Mouse (Mus musculus) MEL (cell line): Measurements from ENCODE around the gene Hspa4l. TPM values are rescaled to one million over a fixed set of nuclear protein-coding genes. Genes with fewer than 3 reads are reported as not detected.
A peak's percentile ranks its signal among the peaks of the same experiment; 100 is the strongest.

Experiments
- DNase-seq: peaks from one replicate; pipeline ENCODE4 v3.0.0; 2011; ENCODE audit warnings: low read depth, low spot score
- H3K27ac ChIP-seq: 2 replicates; pipeline ENCODE4 v1.5.1; 2012; ENCODE audit warnings: low read depth, mild to moderate bottlenecking, control low read depth, low read length, moderate library complexity; ENCODE audit not compliant: control insufficient read depth
- H3K27me3 ChIP-seq, 2 experiments: fragments of 150-350 bp in 1 of 2; sonication (generic) in 1 of 2; 2 replicates each; pipeline ENCODE4 v1.6.1; 2012; ENCODE audit warnings: low read length in 2 of 2, mild to moderate bottlenecking in 2 of 2, improper control_type of control experiment in 1 of 2, moderate library complexity in 1 of 2; ENCODE audit not compliant: insufficient read depth in 2 of 2, control insufficient read depth in 1 of 2
- H3K36me3 ChIP-seq, 2 experiments: 2 replicates each; pipeline ENCODE4 v1.6.1; 2012 to 2014; ENCODE audit warnings: low read length in 2 of 2, improper control_type of control experiment in 1 of 2, inconsistent platforms in 1 of 2, mild to moderate bottlenecking in 1 of 2; ENCODE audit not compliant: insufficient read depth in 2 of 2, control insufficient read depth in 1 of 2
- H3K4me1 ChIP-seq, 2 experiments: fragments of 150-350 bp in 1 of 2; sonication (generic) in 1 of 2; 2 replicates each; pipeline ENCODE4 v1.6.1; 2012; ENCODE audit warnings: low read length in 2 of 2, improper control_type of control experiment in 1 of 2, mild to moderate bottlenecking in 1 of 2; ENCODE audit not compliant: insufficient read depth in 2 of 2, control insufficient read depth in 1 of 2
- H3K4me3 ChIP-seq, 2 experiments: fragments of 150-350 bp in 1 of 2; sonication (generic) in 1 of 2; 2 replicates each; pipeline ENCODE4 v1.5.1; 2012; ENCODE audit warnings: low read depth in 2 of 2, low read length in 2 of 2, mild to moderate bottlenecking in 2 of 2, moderate library complexity in 2 of 2, control low read depth in 1 of 2, improper control_type of control experiment in 1 of 2; ENCODE audit not compliant: control insufficient read depth in 1 of 2, insufficient read depth in 1 of 2
- H3K79me2 ChIP-seq: 2 replicates; pipeline ENCODE4 v1.6.1; 2012; ENCODE audit warnings: mild to moderate bottlenecking, low read length, moderate library complexity; ENCODE audit not compliant: control insufficient read depth, poor library complexity, insufficient read depth
- H3K9ac ChIP-seq: 2 replicates; pipeline ENCODE4 v1.6.1; 2012; ENCODE audit warnings: low read depth, mild to moderate bottlenecking, control low read depth, low read length, moderate library complexity; ENCODE audit not compliant: control insufficient read depth, poor library complexity, severe bottlenecking
- H3K9me3 ChIP-seq: fragments of 150-350 bp; sonication (generic); replicated peaks from 2 replicates; pipeline ENCODE4 v1.6.1; 2012; ENCODE audit warnings: mild to moderate bottlenecking, low read length, improper control_type of control experiment, moderate library complexity; ENCODE audit not compliant: insufficient read depth
- BHLHE40 ChIP-seq: IDR thresholded peaks from 2 replicates; pipeline ENCODE4 v1.6.1; 2012; ENCODE audit warnings: low read depth, mild to moderate bottlenecking, inconsistent platforms, low read length, improper control_type of control experiment, borderline replicate concordance
- CHD1 ChIP-seq: IDR thresholded peaks from 2 replicates; pipeline ENCODE4 v1.6.1; 2012; ENCODE audit warnings: low read depth, mild to moderate bottlenecking, inconsistent platforms, low read length, improper control_type of control experiment
- CHD2 ChIP-seq: IDR thresholded peaks from 2 replicates; pipeline ENCODE4 v1.6.1; 2011; ENCODE audit warnings: low read length, improper control_type of control experiment
- ELF1 ChIP-seq: IDR thresholded peaks from 2 replicates; pipeline ENCODE4 v1.6.1; 2014; ENCODE audit warnings: low read depth, mild to moderate bottlenecking, inconsistent platforms, low read length, improper control_type of control experiment, moderate library complexity
- EP300 ChIP-seq, 2 experiments: IDR thresholded peaks; 2 replicates each; pipeline ENCODE4 v1.6.1; 2011; ENCODE audit warnings: improper control_type of control experiment in 2 of 2, low read length in 2 of 2, low read depth in 1 of 2, mild to moderate bottlenecking in 1 of 2
- ETS1 ChIP-seq: IDR thresholded peaks from 2 replicates; pipeline ENCODE4 v1.6.1; 2012; ENCODE audit warnings: low read depth, mild to moderate bottlenecking, inconsistent platforms, low read length, improper control_type of control experiment, moderate library complexity
- GATA1 ChIP-seq: IDR thresholded peaks from 2 replicates; pipeline ENCODE4 v1.6.1; 2011; ENCODE audit warnings: low read depth, low read length, improper control_type of control experiment
- HCFC1 ChIP-seq: IDR thresholded peaks from 2 replicates; pipeline ENCODE4 v1.6.1; 2012; ENCODE audit warnings: low read depth, mild to moderate bottlenecking, inconsistent platforms, low read length, improper control_type of control experiment, moderate library complexity
- JUND ChIP-seq: IDR thresholded peaks from 2 replicates; pipeline ENCODE4 v1.6.1; 2011; ENCODE audit warnings: low read depth, mild to moderate bottlenecking, improper control_type of control experiment, low read length
- KAT2A ChIP-seq: conservative IDR thresholded peaks from 2 replicates; pipeline ENCODE4 v1.6.1; 2012; ENCODE audit warnings: low read depth, low read length, improper control_type of control experiment, inconsistent platforms
- MAFK ChIP-seq: IDR thresholded peaks from 2 replicates; pipeline ENCODE4 v1.6.1; 2011; ENCODE audit warnings: low read depth, mild to moderate bottlenecking, low read length, improper control_type of control experiment, borderline replicate concordance
- MAZ ChIP-seq: IDR thresholded peaks from 2 replicates; pipeline ENCODE4 v1.6.1; 2012; ENCODE audit warnings: low read depth, mild to moderate bottlenecking, inconsistent platforms, low read length, improper control_type of control experiment
- MXI1 ChIP-seq: IDR thresholded peaks from 2 replicates; pipeline ENCODE4 v1.6.1; 2011; ENCODE audit warnings: mild to moderate bottlenecking, low read depth, low read length, improper control_type of control experiment
- MYB ChIP-seq: IDR thresholded peaks from 2 replicates; pipeline ENCODE4 v1.6.1; 2011; ENCODE audit warnings: mild to moderate bottlenecking, low read depth, low read length, improper control_type of control experiment
- MYC ChIP-seq: IDR thresholded peaks from 2 replicates; pipeline ENCODE4 v1.6.1; 2011; ENCODE audit warnings: low read depth, mild to moderate bottlenecking, low read length, improper control_type of control experiment, moderate library complexity
- NELFE ChIP-seq: IDR thresholded peaks from 2 replicates; pipeline ENCODE4 v1.6.1; 2011; ENCODE audit warnings: low read depth, low read length, improper control_type of control experiment
- NRF1 ChIP-seq: IDR thresholded peaks from 2 replicates; pipeline ENCODE4 v1.6.1; 2014; ENCODE audit warnings: low read depth, mild to moderate bottlenecking, inconsistent platforms, low read length, improper control_type of control experiment, moderate library complexity; ENCODE audit not compliant: poor library complexity, insufficient read depth, severe bottlenecking
- POLR2A ChIP-seq, 2 experiments: IDR thresholded peaks; 2 replicates each; pipeline ENCODE4 v1.6.1; 2011 to 2012; ENCODE audit warnings: low read length in 2 of 2, mild to moderate bottlenecking in 2 of 2, control low read depth in 1 of 2, improper control_type of control experiment in 1 of 2, low read depth in 1 of 2, moderate library complexity in 1 of 2; ENCODE audit not compliant: control insufficient read depth in 1 of 2, insufficient read depth in 1 of 2, poor library complexity in 1 of 2
- POLR2AphosphoS2 ChIP-seq: IDR thresholded peaks from 2 replicates; pipeline ENCODE4 v1.6.1; 2011; ENCODE audit warnings: low read length, improper control_type of control experiment
- RCOR1 ChIP-seq: IDR thresholded peaks from 2 replicates; pipeline ENCODE4 v1.6.1; 2012; ENCODE audit warnings: low read depth, mild to moderate bottlenecking, inconsistent platforms, low read length, improper control_type of control experiment
- SIN3A ChIP-seq: IDR thresholded peaks from 2 replicates; pipeline ENCODE4 v1.6.1; 2012; ENCODE audit warnings: low read length, improper control_type of control experiment, inconsistent platforms
- TAL1 ChIP-seq: IDR thresholded peaks from 2 replicates; pipeline ENCODE4 v1.6.1; 2012; ENCODE audit warnings: mild to moderate bottlenecking, inconsistent platforms, low read length, moderate library complexity, mixed read lengths
- TBP ChIP-seq: IDR thresholded peaks from 2 replicates; pipeline ENCODE4 v1.8.0; 2011; ENCODE audit warnings: low read depth, low read length, improper control_type of control experiment
- TCF12 ChIP-seq: IDR thresholded peaks from 2 replicates; pipeline ENCODE4 v1.6.1; 2014; ENCODE audit warnings: low read depth, mild to moderate bottlenecking, inconsistent platforms, low read length, improper control_type of control experiment, moderate library complexity
- USF1 ChIP-seq: IDR thresholded peaks from 2 replicates; pipeline ENCODE4 v1.6.1; 2014; ENCODE audit warnings: low read depth, mild to moderate bottlenecking, inconsistent platforms, low read length, improper control_type of control experiment, moderate library complexity
- ZC3H11A ChIP-seq: IDR thresholded peaks from 2 replicates; pipeline ENCODE4 v1.6.1; 2012; ENCODE audit warnings: low read depth, mild to moderate bottlenecking, inconsistent platforms, low read length, improper control_type of control experiment
- ZKSCAN1 ChIP-seq: IDR thresholded peaks from 2 replicates; pipeline ENCODE4 v1.6.1; 2012; ENCODE audit warnings: low read depth, mild to moderate bottlenecking, inconsistent platforms, low read length, improper control_type of control experiment, moderate library complexity
- ZMIZ1 ChIP-seq: IDR thresholded peaks from 2 replicates; pipeline ENCODE4 v1.6.1; 2012; ENCODE audit warnings: low read depth, mild to moderate bottlenecking, inconsistent platforms, low read length, improper control_type of control experiment, moderate library complexity
- ZNF384 ChIP-seq: IDR thresholded peaks from 2 replicates; pipeline ENCODE4 v1.6.1; 2012; ENCODE audit warnings: low read depth, mild to moderate bottlenecking, inconsistent platforms, low read length, improper control_type of control experiment
- polyA plus RNA-seq, 2 experiments: library from polyadenylated mRNA; stranded (reverse) in 1 of 2; unstranded in 1 of 2; fragments of >175 nt in 1 of 2; fragments of >200 nt in 1 of 2; gene quantifications; 2 replicates each; pipeline versions ENCODE4 v1.2.1 to v1.2.4; 2012; ENCODE audit warnings: low replicate concordance in 2 of 2, low read depth in 1 of 2; ENCODE audit not compliant: insufficient read length in 2 of 2, insufficient read depth in 1 of 2, missing spikeins in 1 of 2
- total RNA-seq: library from RNA; depleted of rRNA; stranded (reverse); fragments of 300-350 nt; gene quantifications from 2 replicates; pipeline ENCODE4 v1.2.3, GENCODE M21; 2012

Gene Hspa4l
- total and polyA plus RNA-seq, 3 experiments = 19.2 to 37.2 (median 35.7) TPM

GRCm38 (mm10) chr3:40738381-40738912 is 5.8 kb upstream of the Hspa4l start:
- TF ChIP-seq CHD2 = no peak
- TF ChIP-seq NRF1 = no peak
- peak; percentile 99 for TF ChIP-seq MAZ
- peak; percentile 88 for TF ChIP-seq ETS1
- TF ChIP-seq MYB = peak; percentile 45; the same call in 1 of the 2 replicates
- TF ChIP-seq USF1 = no peak
- peak; percentile 22; the same call in 1 of the 2 replicates for TF ChIP-seq BHLHE40
- peak; percentile 61 for TF ChIP-seq TBP
- TF ChIP-seq JUND = no peak
- TF ChIP-seq POLR2A (IDR thresholded peaks at IDR 0.05; ENCODE audit: control insufficient read depth in 1 of 2, insufficient read depth in 1 of 2, low read depth in 1 of 2, low read length in 2 of 2, poor library complexity in 1 of 2) = no peak
- TF ChIP-seq ELF1 = no peak
- peak; percentile 95 for TF ChIP-seq RCOR1
- TF ChIP-seq MYC = no peak; the same call in 1 of the 2 replicates
- peak; percentile 70; the same call in 1 of the 2 replicates for TF ChIP-seq MAFK
- no peak for TF ChIP-seq ZKSCAN1
- TF ChIP-seq ZC3H11A = no peak
- no peak for TF ChIP-seq CHD1
- TF ChIP-seq NELFE = 0 out of 2 replicates have a peak, but pooled peaks have one; percentile 26
- peak; percentile 80 for TF ChIP-seq TCF12
- 0 out of 2 replicates have a peak, but pooled peaks have one; percentile 23 for TF ChIP-seq ZMIZ1
- peak; percentile 90 for TF ChIP-seq ZNF384
- peak; percentile 50; the same call in 1 of the 2 replicates for TF ChIP-seq HCFC1
- peak; percentile 86 for TF ChIP-seq EP300 (IDR thresholded peaks at IDR 0.05; ENCODE audit: low read depth in 1 of 2, low read length in 2 of 2)
- TF ChIP-seq POLR2AphosphoS2 = no peak
- peak; percentile 91 for TF ChIP-seq GATA1
- TF ChIP-seq TAL1 = no peak
- peak; percentile 89 for TF ChIP-seq SIN3A
- peak; percentile 72 for TF ChIP-seq MXI1
- no peak for TF ChIP-seq KAT2A
- no peaks in the 10 kb centered on the region for H3K27me3 ChIP-seq
- no peaks in the 10 kb centered on the region for H3K9me3 ChIP-seq
- H3K4me1 ChIP-seq = peaks cover 22 to 34% of the 10 kb centered on the region in 2 experiments
- peak; percentile 56 for DNase-seq
- peaks cover 0 to 42% of the 10 kb centered on the region in 2 experiments; a peak in 2 of 4 replicates for H3K36me3 ChIP-seq
- H3K79me2 ChIP-seq = no peaks in the 10 kb centered on the region
- H3K9ac ChIP-seq = peak overlapping the region; percentile 2
- H3K4me3 ChIP-seq = peak overlapping the region; percentile 9 to 27
- peak overlapping the region; percentile 46 for H3K27ac ChIP-seq
